Mouse (Mus musculus) cerebellum, adult 2 months (tissue): ENCODE data around the gene Dnajc13. TPM values are rescaled to one million over a fixed set of nuclear protein-coding genes. Genes with fewer than 3 reads are reported as not detected.

Experiments
- DNase-seq, 2 experiments: peaks; one replicate each; pipeline ENCODE4 v3.0.0; 2021
- H3K27ac ChIP-seq: fragments of 200-500 bp; 2 replicates; pipeline ENCODE4 v1.5.1; 2012; ENCODE audit warnings: low read length, control low read depth, inconsistent platforms; ENCODE audit not compliant: insufficient read depth
- H3K27me3 ChIP-seq: fragments of 200-500 bp; 2 replicates; pipeline ENCODE4 v1.6.1; 2012; ENCODE audit warnings: inconsistent platforms, mild to moderate bottlenecking, low read length, moderate library complexity; ENCODE audit not compliant: control insufficient read depth, insufficient read depth
- H3K4me1 ChIP-seq: fragments of 200-500 bp; 2 replicates; pipeline ENCODE4 v1.6.1; 2011; ENCODE audit warnings: low read length; ENCODE audit not compliant: control insufficient read depth, insufficient read depth
- H3K4me3 ChIP-seq: fragments of 200-500 bp; replicated peaks from 2 replicates; pipeline ENCODE3; 2011; ENCODE audit warnings: mild to moderate bottlenecking, low read depth, low read length, control low read depth; ENCODE audit not compliant: insufficient read depth
- CTCF ChIP-seq: fragments of 200-500 bp; IDR thresholded peaks from 2 replicates; pipeline ENCODE4 v1.5.1; 2011; ENCODE audit warnings: low read depth, mild to moderate bottlenecking, control low read depth, low read length, moderate library complexity, borderline replicate concordance; ENCODE audit not compliant: insufficient read depth
- POLR2A ChIP-seq: fragments of 200-500 bp; IDR thresholded peaks from 2 replicates; pipeline ENCODE4 v1.6.1; 2011; ENCODE audit warnings: low read length, control low read depth, borderline replicate concordance; ENCODE audit not compliant: insufficient read depth
- WGBS: fragments of 180-500 bp; shearing (Covaris S2); methylation state at CpG from one replicate; pipeline ENCODE4 v1.1.7; 2018; 5-methylcytosine and 5-hydroxymethylcytosine counted together
- polyA plus RNA-seq: library from polyadenylated mRNA; depleted of rRNA; stranded (reverse); fragments of >200 nt; gene quantifications from 2 replicates; pipeline ENCODE4 v1.2.3, GENCODE M21; 2012

The Dnajc13 gene
- polyA plus RNA-seq, 1 experiment, result 61.5 TPM

GRCm38 (mm10) chr9:104251111-104251510, 11.6 kb downstream of the Dnajc13 start:
- no peak for TF ChIP-seq POLR2A
- 88% methylated on average over 8 of the region's 8 CpGs for WGBS

DNA sequence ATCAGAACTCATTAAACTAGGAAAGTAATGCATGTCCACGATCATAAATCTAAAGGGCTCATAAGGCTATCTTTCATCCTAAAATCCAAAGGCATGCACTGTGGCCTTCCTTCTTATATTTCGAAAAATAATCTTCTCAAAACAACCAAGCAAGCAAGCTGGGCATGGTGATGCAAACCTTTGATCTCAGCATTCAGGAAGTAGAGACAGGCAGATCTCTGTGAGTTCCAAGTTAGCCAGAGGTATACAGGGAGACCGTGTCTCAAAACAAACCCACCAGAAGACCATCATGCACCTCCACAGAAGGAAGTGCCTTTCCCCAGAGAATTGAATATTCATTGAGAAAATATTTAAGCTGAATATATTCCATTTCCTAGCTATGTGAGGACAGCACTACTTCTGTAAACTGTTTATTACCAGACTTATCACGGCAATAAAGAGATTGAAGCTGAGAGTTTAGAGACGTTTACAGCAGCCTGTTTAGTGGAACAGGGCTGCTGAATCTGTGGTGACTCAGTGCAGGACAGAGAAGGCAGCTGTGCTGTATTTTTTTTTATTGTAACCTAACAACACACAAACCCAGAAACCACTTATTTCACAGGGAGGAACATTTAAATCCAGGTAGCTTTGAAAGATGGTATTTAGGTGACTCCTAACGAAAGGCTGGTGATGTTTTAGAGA, 15.3 kb downstream of the Dnajc13 start:
- TF ChIP-seq CTCF (no peak), POLR2A (no peak)
- WGBS, result 85% methylated on average over 6 of the region's 6 CpGs

More at GRCm38 (mm10) chr9:104251111-104251510, 11.6 kb downstream of the Dnajc13 start:
- no peak overlapping the region for H3K4me3 ChIP-seq
- no peak overlapping the region for H3K27ac ChIP-seq
- no peak for DNase-seq
- peaks cover 13% of the 10 kb centered on the region for H3K4me1 ChIP-seq
- H3K27me3 ChIP-seq, result no peaks in the 10 kb centered on the region

GRCm38 (mm10) chr9:104243799-104244466, 18.8 kb downstream of the Dnajc13 start:
- TF ChIP-seq CTCF (no peak), POLR2A (no peak)
- DNase-seq, result no peak
- H3K27me3 ChIP-seq, result no peaks in the 10 kb centered on the region
- H3K27ac ChIP-seq, result no peak overlapping the region
- no peak overlapping the region for H3K4me3 ChIP-seq
- WGBS, result 71% methylated on average over 9 of the region's 9 CpGs
- no peaks in the 10 kb centered on the region for H3K4me1 ChIP-seq

More for the DNA sequence above, 15.3 kb downstream of the Dnajc13 start:
- H3K4me3 ChIP-seq, result no peak overlapping the region
- no peak for DNase-seq
- no peak overlapping the region for H3K27ac ChIP-seq
- H3K4me1 ChIP-seq, result peaks cover 6% of the 10 kb centered on the region
- H3K27me3 ChIP-seq, result no peaks in the 10 kb centered on the region

GRCm38 (mm10) chr9:104240146-104240545, 22.6 kb downstream of the Dnajc13 start:
- H3K4me3 ChIP-seq, result no peak overlapping the region
- peaks cover 6% of the 10 kb centered on the region for H3K4me1 ChIP-seq
- 23% methylated on average over 7 of the region's 7 CpGs for WGBS
- H3K27ac ChIP-seq, result no peak overlapping the region
- DNase-seq, result no peak
- no peak for TF ChIP-seq CTCF
- TF ChIP-seq POLR2A, result no peak
- no peaks in the 10 kb centered on the region for H3K27me3 ChIP-seq

GRCm38 (mm10) chr9:104239076-104239475, 23.7 kb downstream of the Dnajc13 start:
- H3K4me3 ChIP-seq, result no peak overlapping the region
- H3K27ac ChIP-seq, result no peak overlapping the region
- DNase-seq, result no peak
- H3K4me1 ChIP-seq, result peaks cover 6% of the 10 kb centered on the region
- H3K27me3 ChIP-seq, result no peaks in the 10 kb centered on the region
- 85% methylated on average over 8 of the region's 8 CpGs for WGBS
- TF ChIP-seq CTCF, result no peak
- TF ChIP-seq POLR2A, result no peak

DNA sequence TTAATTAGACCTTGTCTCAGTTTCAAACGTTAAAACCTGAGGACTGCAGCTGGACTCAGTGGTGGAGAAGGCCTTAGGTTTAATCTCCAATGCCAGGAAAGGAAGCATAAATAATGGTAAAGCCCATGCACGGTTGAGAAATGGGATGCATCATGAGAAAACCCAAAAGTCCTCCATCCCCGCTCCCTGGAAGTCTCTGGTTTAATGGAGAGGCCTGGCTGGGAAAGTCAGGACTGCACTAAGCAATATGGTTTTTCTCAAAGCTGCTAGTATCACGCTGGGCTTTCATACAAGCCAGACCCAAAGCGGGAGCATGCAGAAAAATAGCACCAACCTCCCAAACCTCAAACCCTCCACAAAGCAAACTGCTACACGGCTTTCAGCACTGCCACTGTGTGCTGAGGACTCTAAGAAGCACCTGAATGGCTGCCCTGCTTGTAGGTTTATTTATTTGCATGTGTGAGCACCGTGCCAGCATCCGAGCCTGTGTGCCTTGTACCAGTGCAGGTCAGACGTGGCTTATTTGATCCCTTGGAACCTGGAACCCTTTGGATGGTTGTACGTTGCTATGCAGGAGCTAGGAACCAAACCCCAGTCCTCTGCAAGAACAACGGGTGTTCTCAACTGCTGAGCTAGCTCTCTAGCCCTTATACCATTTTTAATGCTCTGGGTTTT, 26.3 kb downstream of the Dnajc13 start:
- Histone ChIP-seq H3K4me1 (peaks cover 6% of the 10 kb centered on the region), H3K27me3 (no peaks in the 10 kb centered on the region), H3K27ac (no peak overlapping the region), H3K4me3 (no peak overlapping the region)
- 79% methylated on average over 11 of the region's 11 CpGs for WGBS
- TF ChIP-seq POLR2A (no peak), CTCF (no peak)
- DNase-seq, result no peak

DNA sequence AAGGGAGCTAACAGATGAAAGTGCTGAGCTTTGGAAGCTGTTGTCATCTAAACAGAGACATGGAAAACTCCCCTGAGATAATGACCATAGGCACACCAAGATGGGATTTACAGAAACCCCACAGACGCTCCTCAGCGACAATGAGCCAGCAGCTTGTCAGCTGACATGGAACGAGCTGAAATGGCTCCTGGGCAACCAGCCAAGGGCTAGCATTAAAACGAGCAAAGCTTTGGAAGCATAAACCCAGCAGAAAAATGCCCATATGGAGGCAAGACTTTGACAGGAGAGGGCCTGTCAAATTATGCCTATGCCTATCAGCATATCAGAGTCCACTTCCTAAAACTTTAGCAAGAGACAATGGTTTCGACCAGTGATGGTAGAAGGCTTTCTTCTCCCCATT, 27.0 kb downstream of the Dnajc13 start:
- WGBS, result 13% methylated on average over 5 of the region's 5 CpGs
- DNase-seq, result peak; percentile 60
- Histone ChIP-seq H3K4me1 (peaks cover 6% of the 10 kb centered on the region), H3K4me3 (no peak overlapping the region), H3K27me3 (no peaks in the 10 kb centered on the region), H3K27ac (no peak overlapping the region)
- TF ChIP-seq CTCF (no peak), POLR2A (no peak)
